Mouse (Mus musculus): ENCODE measurements around the gene Cyb5r3.
A peak's percentile ranks its signal among the peaks of the same experiment; 100 is the strongest.
"Not testable (repeated sequence)": the region's sequence is repeated elsewhere in the genome, so short reads cannot be mapped to it uniquely, and the experiment has no call there.

The Cyb5r3 gene

GRCm38 (mm10) chr15:83150694-83151093 is 21.7 kb downstream of the Cyb5r3 start:
- no peak for DNase-seq (ENCODE audit: low spot score in 2 of 2)

GRCm38 (mm10) chr15:83150073-83150442 is 22.3 kb downstream of the Cyb5r3 start:
- DNase-seq (ENCODE audit: low spot score in 2 of 2) = no peak

- DNase-seq (ENCODE audit: low spot score in 2 of 2) = peak; percentile 93 to 96
These were observed 23.0 kb downstream of the Cyb5r3 start, which contains the start of gene Poldip3 for GRCm38 (mm10) chr15:83149196-83150072. Poldip3 (minus strand) TSS chr15:83149384.

- DNase-seq (ENCODE audit: low spot score in 2 of 2) = no peak
These were observed 23.6 kb downstream of the Cyb5r3 start for GRCm38 (mm10) chr15:83148801-83149195.

GRCm38 (mm10) chr15:83148395-83148794 is 24.0 kb downstream of the Cyb5r3 start:
- DNase-seq (ENCODE audit: low spot score in 2 of 2) = no peak

- no peak for DNase-seq (ENCODE audit: low spot score in 2 of 2)
These were observed 26.9 kb downstream of the Cyb5r3 start for GRCm38 (mm10) chr15:83145541-83145940.

- no peak for DNase-seq (ENCODE audit: low spot score in 2 of 2)
These were observed 29.5 kb downstream of the Cyb5r3 start for GRCm38 (mm10) chr15:83142861-83143260.

- no peak for DNase-seq (ENCODE audit: low spot score in 2 of 2)
These were observed 36.7 kb downstream of the Cyb5r3 start for GRCm38 (mm10) chr15:83135654-83136053.

GRCm38 (mm10) chr15:83134671-83135070 is 37.7 kb downstream of the Cyb5r3 start:
- DNase-seq (ENCODE audit: low spot score in 2 of 2) = no peak

GRCm38 (mm10) chr15:83129530-83130231 is 42.7 kb downstream of the Cyb5r3 start:
- no peak for DNase-seq (ENCODE audit: low spot score in 2 of 2)

GRCm38 (mm10) chr15:83127037-83127436 is 45.4 kb downstream of the Cyb5r3 start:
- DNase-seq (ENCODE audit: low spot score in 2 of 2) = not testable (repeated sequence)

GRCm38 (mm10) chr15:83126582-83126981 is 45.8 kb downstream of the Cyb5r3 start:
- DNase-seq (ENCODE audit: low spot score in 2 of 2) = no peak

GRCm38 (mm10) chr15:83124625-83125024 is 47.8 kb downstream of the Cyb5r3 start:
- no peak for DNase-seq (ENCODE audit: low spot score in 2 of 2)

- peak; percentile 89 to 90 for DNase-seq (ENCODE audit: low spot score in 2 of 2)
These were observed 49.7 kb downstream of the Cyb5r3 start, which contains the start of gene Rrp7a for GRCm38 (mm10) chr15:83122566-83123145. Rrp7a (minus strand) TSS chr15:83122801.

- DNase-seq (ENCODE audit: low spot score in 2 of 2) = peak in 1 of 2 experiments; percentile 50
These were observed 50.5 kb downstream of the Cyb5r3 start for GRCm38 (mm10) chr15:83121709-83122565.

GRCm38 (mm10) chr15:83118360-83118759 is 54.0 kb downstream of the Cyb5r3 start:
- peak in 1 of 2 experiments; percentile 76 for DNase-seq (ENCODE audit: low spot score in 2 of 2)

- no peak for DNase-seq (ENCODE audit: low spot score in 2 of 2)
These were observed 57.3 kb downstream of the Cyb5r3 start for GRCm38 (mm10) chr15:83115071-83115470.

- DNase-seq (ENCODE audit: low spot score in 2 of 2) = no peak
These were observed 58.3 kb downstream of the Cyb5r3 start for GRCm38 (mm10) chr15:83114106-83114505.

- DNase-seq (ENCODE audit: low spot score in 2 of 2) = peak; percentile 58 to 77
These were observed 59.5 kb downstream of the Cyb5r3 start for GRCm38 (mm10) chr15:83112898-83113297.

- DNase-seq (ENCODE audit: low spot score in 2 of 2) = no peak
These were observed 60.5 kb downstream of the Cyb5r3 start for GRCm38 (mm10) chr15:83111874-83112273.

- no peak for DNase-seq (ENCODE audit: low spot score in 2 of 2)
These were observed 61.1 kb downstream of the Cyb5r3 start for GRCm38 (mm10) chr15:83111290-83111689.
